In genomic region chr10:81342686-81343505, GRCm38 (mm10) we compare ENCODE assay signal across 8 mouse cellular contexts. TPM values are rescaled to one million over a fixed set of nuclear protein-coding genes. Genes with fewer than 3 reads are reported as not detected.
DNase-seq lines count a peak whose midpoint lies in the region; ATAC-seq and TF ChIP-seq lines count a peak whose summit lies in the region.

Gene Gipc3 (minus strand): TSS chr10:81343266.

- peak within 1 kb of the TSS; percentile 45 for H3K4me3 ChIP-seq in kidney, embryonic 14.5 days (ENCODE audit: low read length)
- peak within 1 kb of the TSS; percentile 59 for H3K4me3 ChIP-seq in heart, embryonic 16.5 days (ENCODE audit: low read length)
- peak within 1 kb of the TSS; percentile 48 for H3K4me3 ChIP-seq in liver, postnatal 0 days (ENCODE audit: low read depth, low read length)

- no peak for TF ChIP-seq EP300 in liver, postnatal 0 days (IDR thresholded peaks at IDR 0.05; ENCODE audit: low read depth)

- no peak for TF ChIP-seq CTCF in liver, postnatal 0 days (IDR thresholded peaks at IDR 0.05; ENCODE audit: low read depth)

- H3K4me1 ChIP-seq in kidney, embryonic 14.5 days (ENCODE audit: control insufficient read depth, insufficient read depth, low read length), result peaks cover 17% of the 10 kb centered on the region
- peaks cover 19% of the 10 kb centered on the region for H3K4me1 ChIP-seq in heart, embryonic 16.5 days (ENCODE audit: control insufficient read depth, insufficient read depth, low read length)
- H3K4me1 ChIP-seq in liver, postnatal 0 days (ENCODE audit: insufficient read depth), result peaks cover 18% of the 10 kb centered on the region

- WGBS in kidney, embryonic 14.5 days, result 4% methylated on average over 65 of the region's 67 CpGs
- 5% methylated on average over 59 of the region's 67 CpGs for WGBS in heart, embryonic 16.5 days
- 6% methylated on average over 45 of the region's 67 CpGs for WGBS in liver, postnatal 0 days (ENCODE audit: insufficient replicate concordance)

- H3K27me3 ChIP-seq in kidney, embryonic 14.5 days (ENCODE audit: control insufficient read depth, insufficient read depth, low read length), result peaks cover 22% of the 10 kb centered on the region
- H3K27me3 ChIP-seq in heart, embryonic 16.5 days (ENCODE audit: control insufficient read depth, insufficient read depth, low read length), result peaks cover 18% of the 10 kb centered on the region
- peaks cover 30% of the 10 kb centered on the region for H3K27me3 ChIP-seq in liver, postnatal 0 days (ENCODE audit: insufficient read depth, low read length)

- H3K36me3 ChIP-seq in kidney, embryonic 14.5 days (ENCODE audit: control insufficient read depth, insufficient read depth, low read length), result peaks cover 7% of the 10 kb centered on the region; the same call in 1 of the 2 replicates
- H3K36me3 ChIP-seq in heart, embryonic 16.5 days (ENCODE audit: control insufficient read depth, insufficient read depth), result peaks cover 7% of the 10 kb centered on the region; the same call in 1 of the 2 replicates
- peaks cover 3% of the 10 kb centered on the region; the same call in 1 of the 2 replicates for H3K36me3 ChIP-seq in liver, postnatal 0 days (replicated peaks; ENCODE audit: insufficient read depth, low read length)

- ATAC-seq in kidney, embryonic 14.5 days (ENCODE audit: low FRiP score, low TSS enrichment), result no peak
- no peak for ATAC-seq in heart, embryonic 16.5 days (replicated peaks; ENCODE audit: extremely low read depth, insufficient read depth, low FRiP score)
- ATAC-seq in liver, postnatal 0 days, result no peak

- no peak within 1 kb of the TSS for H3K27ac ChIP-seq in kidney, embryonic 14.5 days (ENCODE audit: low read depth, low read length)
- H3K27ac ChIP-seq in heart, embryonic 16.5 days (ENCODE audit: low read length), result no peak within 1 kb of the TSS
- no peak within 1 kb of the TSS for H3K27ac ChIP-seq in liver, postnatal 0 days (ENCODE audit: low read depth)

- H3K4me2 ChIP-seq in kidney, embryonic 14.5 days (replicated peaks; ENCODE audit: low read depth, low read length), result peak within 1 kb of the TSS; percentile 85
- peak within 1 kb of the TSS; percentile 89 for H3K4me2 ChIP-seq in heart, embryonic 16.5 days (ENCODE audit: low read depth, low read length)
- H3K4me2 ChIP-seq in liver, postnatal 0 days (ENCODE audit: low read depth, low read length), result peak within 1 kb of the TSS; percentile 75

- DNase-seq in kidney, postnatal 4 days, result no peak
- DNase-seq in adrenal gland, postnatal 25 days, result peak; percentile 50
- no peak for DNase-seq in liver, postnatal 0 days
- no peak for DNase-seq in left cerebral cortex, adult 11 months (ENCODE audit: low spot score)
- no peak for DNase-seq in right cerebral cortex, adult 18-20 months
- no peak for DNase-seq in cerebellum, adult 18-20 months

- peak within 1 kb of the TSS; percentile 60; the same call in 1 of the 2 replicates for H3K9ac ChIP-seq in kidney, embryonic 14.5 days (ENCODE audit: low read depth, low read length)
- H3K9ac ChIP-seq in heart, embryonic 16.5 days (ENCODE audit: low read length), result peak within 1 kb of the TSS; percentile 76
- 0 out of 2 replicates have a peak within 1 kb of the TSS, but pooled peaks have one; percentile 36 for H3K9ac ChIP-seq in liver, postnatal 0 days (replicated peaks)

- no peaks in the 10 kb centered on the region for H3K9me3 ChIP-seq in kidney, embryonic 14.5 days (ENCODE audit: control insufficient read depth, low read length)
- no peaks in the 10 kb centered on the region for H3K9me3 ChIP-seq in heart, embryonic 16.5 days (replicated peaks; ENCODE audit: control insufficient read depth, low read length)
- H3K9me3 ChIP-seq in liver, postnatal 0 days (ENCODE audit: low read length), result no peaks in the 10 kb centered on the region

RNA-seq across cellular contexts. Expression of gene Gipc3, which starts in this region (rescaled TPM):
- polyA plus RNA-seq in kidney, embryonic 14.5 days (2014; fragmentation: Nextera tagmentation; extraction: Ambion mirVana), result 0.05 and 0.07 TPM in 2 replicates
- total RNA-seq in adrenal gland, postnatal 25 days (2021), result 4.5 and 4.7 TPM in 2 replicates
- polyA plus RNA-seq in heart, embryonic 16.5 days (2015; fragmentation: Nextera tagmentation; extraction: Ambion mirVana), result 0.08 and 0.11 TPM in 2 replicates
- polyA plus RNA-seq in liver, postnatal 0 days (2015; fragmentation: Nextera tagmentation; extraction: Ambion mirVana), result 0.02 and 0.08 TPM in 2 replicates
